In genomic region chr14:55671486-55671832, GRCm38 (mm10) we compare ENCODE assay signal across 7 mouse cellular contexts. TPM values are rescaled to one million over a fixed set of nuclear protein-coding genes. Genes with fewer than 3 reads are reported as not detected.
DNase-seq lines count a peak whose midpoint lies in the region; ATAC-seq lines count a peak whose summit lies in the region.

No protein-coding gene starts in this region.

- peak overlapping the region; percentile 93 for H3K4me2 ChIP-seq in lung, embryonic 16.5 days (ENCODE audit: low read depth, low read length)
- peak overlapping the region; percentile 74 for H3K4me2 ChIP-seq in embryonic facial prominence, embryonic 15.5 days (replicated peaks)
- peak overlapping the region; percentile 72 for H3K4me2 ChIP-seq in intestine, embryonic 15.5 days (replicated peaks)
- peak overlapping the region; percentile 96 for H3K4me2 ChIP-seq in neural tube, embryonic 12.5 days (replicated peaks)

- DNase-seq in lung, postnatal 4 days = no peak
- DNase-seq in embryo, embryonic 10 days (ENCODE audit: low spot score) = no peak
- no peak for DNase-seq in gastrocnemius, postnatal 4 days (ENCODE audit: low spot score in 2 of 2)

- H3K36me3 ChIP-seq in lung, embryonic 16.5 days (ENCODE audit: control insufficient read depth, insufficient read depth, low read length) = peaks cover 16% of the 10 kb centered on the region; the same call in 1 of the 2 replicates
- H3K36me3 ChIP-seq in embryonic facial prominence, embryonic 15.5 days = peaks cover 34% of the 10 kb centered on the region
- peaks cover 10% of the 10 kb centered on the region; the same call in 1 of the 2 replicates for H3K36me3 ChIP-seq in intestine, embryonic 15.5 days
- peaks cover 14% of the 10 kb centered on the region for H3K36me3 ChIP-seq in neural tube, embryonic 12.5 days

- H3K4me1 ChIP-seq in lung, embryonic 16.5 days (replicated peaks; ENCODE audit: control insufficient read depth, insufficient read depth, low read length) = peaks cover 10% of the 10 kb centered on the region
- H3K4me1 ChIP-seq in embryonic facial prominence, embryonic 15.5 days = peaks cover 18% of the 10 kb centered on the region
- H3K4me1 ChIP-seq in intestine, embryonic 15.5 days (replicated peaks) = peaks cover 17% of the 10 kb centered on the region; the same call in 1 of the 2 replicates
- peaks cover 15% of the 10 kb centered on the region for H3K4me1 ChIP-seq in neural tube, embryonic 12.5 days

- H3K9me3 ChIP-seq in lung, embryonic 16.5 days (ENCODE audit: control insufficient read depth, low read length) = no peaks in the 10 kb centered on the region
- no peaks in the 10 kb centered on the region for H3K9me3 ChIP-seq in embryonic facial prominence, embryonic 15.5 days (replicated peaks)
- no peaks in the 10 kb centered on the region for H3K9me3 ChIP-seq in intestine, embryonic 15.5 days
- H3K9me3 ChIP-seq in neural tube, embryonic 12.5 days = no peaks in the 10 kb centered on the region

- WGBS in lung, embryonic 16.5 days = under 1% methylated on average over 12 of the region's 12 CpGs
- under 1% methylated on average over 12 of the region's 12 CpGs for WGBS in embryonic facial prominence, embryonic 15.5 days
- WGBS in intestine, embryonic 15.5 days = under 1% methylated on average over 12 of the region's 12 CpGs
- WGBS in neural tube, embryonic 12.5 days = under 1% methylated on average over 12 of the region's 12 CpGs

- peak overlapping the region; percentile 93 for H3K27ac ChIP-seq in lung, embryonic 16.5 days (ENCODE audit: low read length)
- peak overlapping the region; percentile 94 for H3K27ac ChIP-seq in embryonic facial prominence, embryonic 15.5 days (replicated peaks)
- peak overlapping the region; percentile 75 for H3K27ac ChIP-seq in intestine, embryonic 15.5 days
- H3K27ac ChIP-seq in neural tube, embryonic 12.5 days = peak overlapping the region; percentile 72; the same call in 1 of the 2 replicates

- H3K9ac ChIP-seq in lung, embryonic 16.5 days (ENCODE audit: low read length) = peak overlapping the region; percentile 89
- peak overlapping the region; percentile 76 for H3K9ac ChIP-seq in embryonic facial prominence, embryonic 15.5 days
- peak overlapping the region; percentile 73 for H3K9ac ChIP-seq in intestine, embryonic 15.5 days
- H3K9ac ChIP-seq in neural tube, embryonic 12.5 days = peak overlapping the region; percentile 80

- H3K4me3 ChIP-seq in lung, embryonic 16.5 days (ENCODE audit: low read length) = peak overlapping the region; percentile 97
- peak overlapping the region; percentile 66 for H3K4me3 ChIP-seq in embryonic facial prominence, embryonic 15.5 days (replicated peaks)
- peak overlapping the region; percentile 65 for H3K4me3 ChIP-seq in intestine, embryonic 15.5 days (replicated peaks)
- peak overlapping the region; percentile 74 for H3K4me3 ChIP-seq in neural tube, embryonic 12.5 days

- no peaks in the 10 kb centered on the region for H3K27me3 ChIP-seq in lung, embryonic 16.5 days (ENCODE audit: control insufficient read depth, insufficient read depth, low read depth, low read length)
- H3K27me3 ChIP-seq in embryonic facial prominence, embryonic 15.5 days = no peaks in the 10 kb centered on the region
- H3K27me3 ChIP-seq in intestine, embryonic 15.5 days (replicated peaks) = no peaks in the 10 kb centered on the region
- H3K27me3 ChIP-seq in neural tube, embryonic 12.5 days (replicated peaks) = no peaks in the 10 kb centered on the region

- peak; percentile 50 for ATAC-seq in lung, embryonic 16.5 days (ENCODE audit: low read depth)
- peak; percentile 51; the same call in 1 of the 2 replicates for ATAC-seq in embryonic facial prominence, embryonic 15.5 days (ENCODE audit: insufficient number of reproducible peaks, low FRiP score, low TSS enrichment, low read depth)
- peak; percentile 54 for ATAC-seq in intestine, embryonic 15.5 days
- ATAC-seq in neural tube, embryonic 12.5 days (ENCODE audit: low FRiP score, low read depth) = peak; percentile 61

RNA-seq across cellular contexts. Expression of gene Gmpr2, which starts 0.3 kb away (rescaled TPM):
- 62.2 and 67.1 TPM in 2 replicates for polyA plus RNA-seq in lung, embryonic 16.5 days (2015; fragmentation: Nextera tagmentation; extraction: Ambion mirVana)
- 68.1 and 68.6 TPM in 2 replicates for polyA plus RNA-seq in embryonic facial prominence, embryonic 15.5 days (2015; fragmentation: Nextera tagmentation; extraction: Ambion mirVana)
- polyA plus RNA-seq in intestine, embryonic 15.5 days (2015; fragmentation: Nextera tagmentation; extraction: Ambion mirVana) = 58.6 and 58.7 TPM in 2 replicates
- polyA plus RNA-seq in neural tube, embryonic 12.5 days (2016; fragmentation: Nextera tagmentation; extraction: Ambion mirVana) = 60.7 and 61.6 TPM in 2 replicates
- 10 to 100 TPM; 12.7 to 13.9 TPM for total RNA-seq in gastrocnemius, postnatal 4 days (2021)

RNA-seq across cellular contexts. Expression of gene Nedd8, which starts 0.5 kb away (rescaled TPM):
- polyA plus RNA-seq in lung, embryonic 16.5 days (2015; fragmentation: Nextera tagmentation; extraction: Ambion mirVana) = 499 and 508 TPM in 2 replicates
- 548 and 555 TPM in 2 replicates for polyA plus RNA-seq in embryonic facial prominence, embryonic 15.5 days (2015; fragmentation: Nextera tagmentation; extraction: Ambion mirVana)
- 510 and 527 TPM in 2 replicates for polyA plus RNA-seq in intestine, embryonic 15.5 days (2015; fragmentation: Nextera tagmentation; extraction: Ambion mirVana)
- polyA plus RNA-seq in neural tube, embryonic 12.5 days (2016; fragmentation: Nextera tagmentation; extraction: Ambion mirVana) = 555 and 567 TPM in 2 replicates
- 100 to 1,000 TPM; 257 to 278 TPM for total RNA-seq in gastrocnemius, postnatal 4 days (2021)

RNA-seq across cellular contexts. Expression of gene Tinf2, which starts 10.2 kb away (rescaled TPM):
- 45.5 and 46.2 TPM in 2 replicates for polyA plus RNA-seq in lung, embryonic 16.5 days (2015; fragmentation: Nextera tagmentation; extraction: Ambion mirVana)
- 34.0 and 38.0 TPM in 2 replicates for polyA plus RNA-seq in embryonic facial prominence, embryonic 15.5 days (2015; fragmentation: Nextera tagmentation; extraction: Ambion mirVana)
- polyA plus RNA-seq in intestine, embryonic 15.5 days (2015; fragmentation: Nextera tagmentation; extraction: Ambion mirVana) = 35.8 and 38.7 TPM in 2 replicates
- polyA plus RNA-seq in neural tube, embryonic 12.5 days (2016; fragmentation: Nextera tagmentation; extraction: Ambion mirVana) = 44.1 and 45.7 TPM in 2 replicates
- total RNA-seq in gastrocnemius, postnatal 4 days (2021) = 10 to 100 TPM; 21.6 to 21.7 TPM

RNA-seq across cellular contexts. Expression of gene Mdp1, which starts 11.2 kb away (rescaled TPM):
- polyA plus RNA-seq in lung, embryonic 16.5 days (2015; fragmentation: Nextera tagmentation; extraction: Ambion mirVana) = 52.0 and 57.0 TPM in 2 replicates
- polyA plus RNA-seq in embryonic facial prominence, embryonic 15.5 days (2015; fragmentation: Nextera tagmentation; extraction: Ambion mirVana) = 57.4 and 57.9 TPM in 2 replicates
- 58.4 and 62.1 TPM in 2 replicates for polyA plus RNA-seq in intestine, embryonic 15.5 days (2015; fragmentation: Nextera tagmentation; extraction: Ambion mirVana)
- polyA plus RNA-seq in neural tube, embryonic 12.5 days (2016; fragmentation: Nextera tagmentation; extraction: Ambion mirVana) = 70.1 and 71.0 TPM in 2 replicates
- 10 to 100 TPM; 27.2 to 27.5 TPM for total RNA-seq in gastrocnemius, postnatal 4 days (2021)

RNA-seq across cellular contexts. Expression of gene Tssk4, which starts 21.5 kb away (rescaled TPM):
- polyA plus RNA-seq in lung, embryonic 16.5 days (2015; fragmentation: Nextera tagmentation; extraction: Ambion mirVana) = 0.73 and 0.74 TPM in 2 replicates
- 0.61 and 1.2 TPM in 2 replicates for polyA plus RNA-seq in embryonic facial prominence, embryonic 15.5 days (2015; fragmentation: Nextera tagmentation; extraction: Ambion mirVana)
- 0.75 and 1.2 TPM in 2 replicates for polyA plus RNA-seq in intestine, embryonic 15.5 days (2015; fragmentation: Nextera tagmentation; extraction: Ambion mirVana)
- polyA plus RNA-seq in neural tube, embryonic 12.5 days (2016; fragmentation: Nextera tagmentation; extraction: Ambion mirVana) = 0.53 and 0.77 TPM in 2 replicates
- total RNA-seq in gastrocnemius, postnatal 4 days (2021) = 1 to 10 TPM; 1.4 to 2.0 TPM
